13 mouse cellular contexts compared by ENCODE assay signal in the genomic region with DNA sequence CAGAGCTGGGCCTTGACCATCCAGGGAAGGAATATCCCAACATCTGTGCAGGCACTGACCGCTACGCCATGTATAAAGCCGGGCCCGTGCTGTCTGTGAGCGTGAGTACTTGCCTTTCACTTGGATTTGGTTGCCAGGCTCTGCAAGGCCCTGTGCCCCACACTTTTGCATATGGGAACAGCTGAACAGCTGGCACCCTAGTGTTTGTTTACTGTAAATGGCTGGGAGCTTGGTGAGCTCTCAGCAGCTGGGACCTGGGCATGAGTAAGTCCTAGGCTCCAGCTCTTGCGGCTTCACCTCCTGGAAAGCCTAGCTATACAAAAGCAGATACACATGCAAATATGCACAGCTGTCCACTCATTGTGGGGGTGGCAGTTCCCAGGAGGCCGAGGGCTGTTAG.
"Had no signal": no experiment of that assay in that cellular context is flagged by ENCODE, and none has a peak within 500 bp of the region (broad histone marks: within the 10 kb centered on the region; RNA-seq: fewer than 3 reads in every experiment).

No protein-coding gene starts in this region.

- H3K4me1 ChIP-seq: limb, embryonic 13.5 days; neural tube, embryonic 15.5 days had no signal

- H3K4me3 ChIP-seq: limb, embryonic 13.5 days; neural tube, embryonic 15.5 days had no signal

- H3K27ac ChIP-seq: kidney, postnatal 0 days; limb, embryonic 13.5 days; liver, embryonic 14.5 days; neural tube, embryonic 15.5 days had no signal

- H3K36me3 ChIP-seq: limb, embryonic 13.5 days; neural tube, embryonic 15.5 days had no signal

- DNase-seq: kidney, adult 11 months; kidney, adult 9 months; kidney, postnatal 36 days; layer of hippocampus, adult 9-11 months; lung, adult 18-20 months; right cerebral cortex, postnatal 25 days; thymus, adult 18-20 months; thymus, postnatal 14 days had no signal

- H3K27me3 ChIP-seq: neural tube, embryonic 15.5 days had no signal

- H3K9me3 ChIP-seq: limb, embryonic 13.5 days; neural tube, embryonic 15.5 days had no signal

- ATAC-seq: midbrain, embryonic 16.5 days had no signal
